Mouse (Mus musculus): ENCODE data around the gene Acads.
"Not testable (repeated sequence)": the region's sequence is repeated elsewhere in the genome, so short reads cannot be mapped to it uniquely, and the experiment has no call there.

Acads gene

GRCm38 (mm10) chr5:115118961-115119570, at the start of gene Acads:
Acads (minus strand) TSS chr5:115119346.
- peak; percentile 60 for DNase-seq

- DNase-seq: no peak
Observed at GRCm38 (mm10) chr5:115167396-115167795, 48.2 kb upstream of the Acads start.

- DNase-seq: no peak
Observed at GRCm38 (mm10) chr5:115166815-115167194, 47.7 kb upstream of the Acads start.

- no peak for DNase-seq
Observed at GRCm38 (mm10) chr5:115165895-115166814, 47.0 kb upstream of the Acads start.

GRCm38 (mm10) chr5:115165351-115165750, 46.2 kb upstream of the Acads start:
- DNase-seq: no peak

- not testable (repeated sequence) for DNase-seq
Observed at GRCm38 (mm10) chr5:115164446-115164845, 45.3 kb upstream of the Acads start.

GRCm38 (mm10) chr5:115163563-115163962, 44.4 kb upstream of the Acads start:
- peak; percentile 63 for DNase-seq

GRCm38 (mm10) chr5:115161940-115162279, 42.8 kb upstream of the Acads start:
- not testable (repeated sequence) for DNase-seq

GRCm38 (mm10) chr5:115161064-115161939, 42.2 kb upstream of the Acads start:
- no peak for DNase-seq

GRCm38 (mm10) chr5:115160655-115161054, 41.5 kb upstream of the Acads start:
- DNase-seq: no peak

- no peak for DNase-seq
Observed at GRCm38 (mm10) chr5:115159165-115159564, 40.0 kb upstream of the Acads start.

- peak; percentile 99 for DNase-seq
Observed at GRCm38 (mm10) chr5:115158040-115158983, 39.2 kb upstream of the Acads start, which contains the start of gene Mlec. Mlec (minus strand) TSS chr5:115158179.

GRCm38 (mm10) chr5:115156933-115157589, 37.9 kb upstream of the Acads start:
- DNase-seq: no peak

- DNase-seq: no peak
Observed at GRCm38 (mm10) chr5:115156401-115156800, 37.3 kb upstream of the Acads start.

- DNase-seq: no peak
Observed at GRCm38 (mm10) chr5:115155831-115156230, 36.7 kb upstream of the Acads start.

- DNase-seq: no peak
Observed at GRCm38 (mm10) chr5:115155156-115155631, 36.0 kb upstream of the Acads start.

GRCm38 (mm10) chr5:115152132-115152956, 33.2 kb upstream of the Acads start:
- no peak for DNase-seq

GRCm38 (mm10) chr5:115151457-115151856, 32.3 kb upstream of the Acads start:
- DNase-seq: no peak

- no peak for DNase-seq
Observed at GRCm38 (mm10) chr5:115150991-115151390, 31.8 kb upstream of the Acads start.
